Mouse (Mus musculus): Measurements from ENCODE around the gene Gtf3c5. TPM values are rescaled to one million over a fixed set of nuclear protein-coding genes. Genes with fewer than 3 reads are reported as not detected.

The Gtf3c5 gene
- polyA plus RNA-seq, 1 experiment from 2014 or later, result 42.3 TPM

DNA sequence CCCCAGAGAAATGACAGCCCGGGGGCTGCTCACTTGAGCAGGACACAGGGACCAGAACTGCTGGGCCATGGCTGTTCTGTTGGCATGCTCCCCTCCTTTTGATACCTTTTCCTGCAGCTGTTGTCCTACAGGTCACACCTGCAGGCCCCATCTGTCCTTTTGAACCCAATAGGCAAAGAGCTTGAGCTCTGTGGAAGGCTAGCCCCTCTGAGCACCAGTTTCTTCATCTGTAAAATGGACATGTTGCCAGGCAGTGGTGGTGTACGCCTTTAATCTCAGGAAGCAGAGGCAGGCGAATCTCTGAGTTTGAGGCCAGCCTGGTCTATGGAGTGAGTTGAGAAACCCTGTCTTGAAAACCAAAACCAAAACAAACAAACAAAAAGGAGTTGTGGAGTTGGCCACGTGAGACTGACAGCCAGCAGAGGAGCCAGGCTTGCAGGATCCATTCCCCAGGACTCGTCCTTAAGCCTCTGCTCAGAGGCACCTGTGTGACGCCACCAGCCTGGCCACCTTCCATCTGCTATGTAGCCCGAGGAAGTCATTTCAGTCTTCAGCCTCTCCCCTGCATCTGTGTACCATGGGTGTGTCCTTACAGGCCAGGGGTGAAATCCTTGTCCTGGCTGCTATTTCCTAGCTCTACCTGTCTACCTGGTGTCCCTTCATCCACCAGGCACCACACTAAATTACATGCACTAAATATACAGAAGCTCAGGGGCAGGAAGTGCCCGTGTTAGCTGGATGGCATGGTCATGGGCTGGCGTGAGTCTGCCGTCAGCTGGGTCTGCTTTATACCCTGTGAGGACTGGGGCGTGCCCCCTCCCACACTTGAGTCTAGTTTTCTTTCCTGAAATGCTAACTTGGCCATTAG, 46.6 kb downstream of the Gtf3c5 start:
- ATAC-seq (replicated peaks; ENCODE audit: low FRiP score) (no peak), DNase-seq (ENCODE audit: low spot score) (no peak)
- Histone ChIP-seq H3K27me3 (ENCODE audit: control insufficient read depth, insufficient read depth, low read length) (no peaks in the 10 kb centered on the region), H3K27ac (ENCODE audit: low read depth, low read length) (no peak overlapping the region), H3K9me3 (ENCODE audit: control insufficient read depth, low read length) (no peaks in the 10 kb centered on the region), H3K4me2 (ENCODE audit: low read depth, low read length, severe bottlenecking) (no peak overlapping the region), H3K36me3 (ENCODE audit: control insufficient read depth, insufficient read depth, low read length) (no peaks in the 10 kb centered on the region), H3K9ac (ENCODE audit: low read length) (no peak overlapping the region), H3K4me1 (replicated peaks; ENCODE audit: control insufficient read depth, insufficient read depth, low read length) (peaks cover 26% of the 10 kb centered on the region; the same call in 1 of the 2 replicates), H3K4me3 (ENCODE audit: low read depth, low read length) (no peak overlapping the region)
- 79% methylated on average over 11 of the region's 11 CpGs for WGBS

DNA sequence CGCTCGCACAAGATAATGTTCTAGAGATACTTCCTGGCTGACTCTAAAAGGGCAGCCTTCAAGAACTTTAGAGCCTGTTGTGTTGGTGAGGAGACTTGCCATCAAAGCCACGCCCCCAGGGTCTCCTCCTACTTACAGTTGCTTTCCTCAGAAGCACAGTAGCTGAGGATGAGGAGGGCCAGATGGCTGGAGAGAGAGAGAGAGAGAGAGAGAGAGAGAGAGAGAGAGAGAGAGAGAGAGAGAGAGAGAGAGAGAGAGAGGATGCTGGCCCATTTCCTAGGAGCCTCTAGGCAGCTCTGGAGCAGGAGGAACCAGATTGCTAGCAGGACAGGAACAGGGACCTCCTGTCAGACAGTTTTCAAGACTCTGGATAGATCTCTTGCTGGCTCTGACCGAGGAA, 47.4 kb downstream of the Gtf3c5 start:
- H3K4me2 ChIP-seq (ENCODE audit: low read depth, low read length, severe bottlenecking), result no peak overlapping the region
- H3K36me3 ChIP-seq (ENCODE audit: control insufficient read depth, insufficient read depth, low read length), result no peaks in the 10 kb centered on the region
- no peak for DNase-seq (ENCODE audit: low spot score)
- H3K4me3 ChIP-seq (ENCODE audit: low read depth, low read length), result no peak overlapping the region
- peaks cover 26% of the 10 kb centered on the region; the same call in 1 of the 2 replicates for H3K4me1 ChIP-seq (replicated peaks; ENCODE audit: control insufficient read depth, insufficient read depth, low read length)
- no peak for ATAC-seq (replicated peaks; ENCODE audit: low FRiP score)
- H3K27ac ChIP-seq (ENCODE audit: low read depth, low read length), result no peak overlapping the region
- no peaks in the 10 kb centered on the region for H3K27me3 ChIP-seq (ENCODE audit: control insufficient read depth, insufficient read depth, low read length)
- H3K9ac ChIP-seq (ENCODE audit: low read length), result no peak overlapping the region
- WGBS, result 76% methylated on average over 4 of the region's 4 CpGs
- H3K9me3 ChIP-seq (ENCODE audit: control insufficient read depth, low read length), result no peaks in the 10 kb centered on the region

DNA sequence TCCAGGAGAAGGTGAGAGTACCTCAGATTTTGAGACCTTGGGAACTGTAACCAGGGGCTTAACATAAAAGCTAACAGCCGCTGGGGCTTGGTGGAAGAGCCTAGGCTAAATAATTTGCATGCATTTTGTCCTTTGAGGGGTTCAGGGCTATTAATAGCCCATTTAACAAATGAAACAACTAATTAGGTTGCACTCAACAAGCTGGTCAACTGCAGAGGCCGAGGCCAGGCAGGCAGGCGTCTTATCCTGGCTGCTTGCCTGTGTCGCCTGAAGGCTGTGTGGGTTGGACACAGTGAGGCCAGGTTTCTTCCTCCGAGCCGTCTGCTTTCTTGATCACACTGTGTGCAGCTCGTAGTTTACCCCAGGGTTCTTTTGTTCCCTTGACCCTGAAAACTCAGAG, 47.9 kb downstream of the Gtf3c5 start:
- H3K27ac ChIP-seq (ENCODE audit: low read depth, low read length), result no peak overlapping the region
- H3K4me1 ChIP-seq (replicated peaks; ENCODE audit: control insufficient read depth, insufficient read depth, low read length), result peaks cover 26% of the 10 kb centered on the region; the same call in 1 of the 2 replicates
- H3K36me3 ChIP-seq (ENCODE audit: control insufficient read depth, insufficient read depth, low read length), result no peaks in the 10 kb centered on the region
- no peak overlapping the region for H3K4me3 ChIP-seq (ENCODE audit: low read depth, low read length)
- H3K9me3 ChIP-seq (ENCODE audit: control insufficient read depth, low read length), result no peaks in the 10 kb centered on the region
- H3K9ac ChIP-seq (ENCODE audit: low read length), result peak overlapping the region; percentile 18
- DNase-seq (ENCODE audit: low spot score), result no peak
- H3K4me2 ChIP-seq (ENCODE audit: low read depth, low read length, severe bottlenecking), result no peak overlapping the region
- H3K27me3 ChIP-seq (ENCODE audit: control insufficient read depth, insufficient read depth, low read length), result no peaks in the 10 kb centered on the region
- ATAC-seq (replicated peaks; ENCODE audit: low FRiP score), result no peak
- 32% methylated on average over 7 of the region's 7 CpGs for WGBS

DNA sequence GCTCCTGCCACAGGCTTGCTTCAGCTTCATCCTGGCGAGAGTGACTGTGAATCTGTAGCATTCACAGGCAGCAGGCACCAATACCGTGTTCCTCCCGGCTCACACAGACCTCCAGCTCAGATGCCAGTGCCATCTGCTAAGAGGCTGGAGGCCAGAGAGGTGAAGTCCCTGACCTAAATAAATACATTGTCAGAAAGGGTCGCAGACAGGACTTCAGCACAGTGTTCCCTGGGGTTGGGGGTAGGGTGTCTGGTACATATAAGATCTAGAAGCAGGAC, 48.3 kb downstream of the Gtf3c5 start:
- Histone ChIP-seq H3K4me1 (replicated peaks; ENCODE audit: control insufficient read depth, insufficient read depth, low read length) (peaks cover 29% of the 10 kb centered on the region; the same call in 1 of the 2 replicates), H3K27ac (ENCODE audit: low read depth, low read length) (no peak overlapping the region), H3K4me3 (ENCODE audit: low read depth, low read length) (no peak overlapping the region), H3K36me3 (ENCODE audit: control insufficient read depth, insufficient read depth, low read length) (no peaks in the 10 kb centered on the region), H3K9me3 (ENCODE audit: control insufficient read depth, low read length) (no peaks in the 10 kb centered on the region), H3K4me2 (ENCODE audit: low read depth, low read length, severe bottlenecking) (no peak overlapping the region), H3K27me3 (ENCODE audit: control insufficient read depth, insufficient read depth, low read length) (no peaks in the 10 kb centered on the region), H3K9ac (ENCODE audit: low read length) (no peak overlapping the region)
- ATAC-seq (replicated peaks; ENCODE audit: low FRiP score) (no peak), DNase-seq (ENCODE audit: low spot score) (no peak)
- 46% methylated on average over 4 of the region's 4 CpGs for WGBS

DNA sequence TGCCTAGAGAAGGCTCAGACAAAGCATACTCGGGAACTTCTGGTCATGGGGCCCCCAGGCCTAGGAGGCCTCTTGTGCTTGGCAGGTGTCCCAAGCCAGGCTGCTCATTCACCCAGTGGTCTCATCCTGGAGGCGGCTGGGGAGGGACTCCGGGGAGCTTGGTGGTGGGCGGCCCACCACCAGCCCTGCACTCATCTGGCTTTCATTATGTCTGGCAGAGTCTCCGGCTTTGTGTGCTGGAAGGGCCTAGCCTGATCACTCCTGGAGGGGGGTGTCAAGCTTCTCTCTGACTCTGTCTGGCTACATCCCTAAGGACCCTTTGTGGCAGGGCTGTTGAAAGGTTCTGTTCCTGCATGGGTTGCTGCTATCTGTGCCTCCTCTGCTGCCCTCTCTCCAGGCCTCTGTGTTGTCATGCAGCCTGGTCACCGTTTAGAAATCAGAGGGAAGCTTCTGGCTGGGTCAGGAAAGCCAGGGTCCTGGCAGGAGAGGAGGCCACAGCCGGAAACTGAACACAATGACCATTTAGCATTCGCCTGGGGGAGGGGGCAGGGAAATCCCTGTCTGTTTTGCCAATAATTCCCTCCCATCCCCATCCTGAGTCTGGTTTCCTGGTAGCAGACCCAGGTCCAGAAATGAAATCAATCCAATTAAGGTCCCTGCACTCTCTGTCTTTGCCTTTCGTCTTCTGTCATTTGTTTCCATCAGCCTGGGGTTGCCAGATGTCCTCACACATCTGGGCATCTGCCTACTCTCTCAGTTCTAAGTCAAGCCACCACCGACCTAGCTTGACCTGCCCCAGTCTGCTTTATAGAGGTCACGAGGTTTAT, 48.9 kb downstream of the Gtf3c5 start:
- H3K4me3 ChIP-seq (ENCODE audit: low read depth, low read length), result no peak overlapping the region
- ATAC-seq (replicated peaks; ENCODE audit: low FRiP score) (no peak), DNase-seq (ENCODE audit: low spot score) (no peak)
- H3K4me1 ChIP-seq (replicated peaks; ENCODE audit: control insufficient read depth, insufficient read depth, low read length), result peaks cover 29% of the 10 kb centered on the region; the same call in 1 of the 2 replicates
- peak overlapping the region; percentile 23; the same call in 1 of the 2 replicates for H3K9ac ChIP-seq (ENCODE audit: low read length)
- H3K9me3 ChIP-seq (ENCODE audit: control insufficient read depth, low read length), result no peaks in the 10 kb centered on the region
- WGBS, result 37% methylated on average over 11 of the region's 11 CpGs
- H3K27me3 ChIP-seq (ENCODE audit: control insufficient read depth, insufficient read depth, low read length), result no peaks in the 10 kb centered on the region
- peak overlapping the region; percentile 33; the same call in 1 of the 2 replicates for H3K4me2 ChIP-seq (ENCODE audit: low read depth, low read length, severe bottlenecking)
- H3K36me3 ChIP-seq (ENCODE audit: control insufficient read depth, insufficient read depth, low read length), result no peaks in the 10 kb centered on the region
- no peak overlapping the region for H3K27ac ChIP-seq (ENCODE audit: low read depth, low read length)

DNA sequence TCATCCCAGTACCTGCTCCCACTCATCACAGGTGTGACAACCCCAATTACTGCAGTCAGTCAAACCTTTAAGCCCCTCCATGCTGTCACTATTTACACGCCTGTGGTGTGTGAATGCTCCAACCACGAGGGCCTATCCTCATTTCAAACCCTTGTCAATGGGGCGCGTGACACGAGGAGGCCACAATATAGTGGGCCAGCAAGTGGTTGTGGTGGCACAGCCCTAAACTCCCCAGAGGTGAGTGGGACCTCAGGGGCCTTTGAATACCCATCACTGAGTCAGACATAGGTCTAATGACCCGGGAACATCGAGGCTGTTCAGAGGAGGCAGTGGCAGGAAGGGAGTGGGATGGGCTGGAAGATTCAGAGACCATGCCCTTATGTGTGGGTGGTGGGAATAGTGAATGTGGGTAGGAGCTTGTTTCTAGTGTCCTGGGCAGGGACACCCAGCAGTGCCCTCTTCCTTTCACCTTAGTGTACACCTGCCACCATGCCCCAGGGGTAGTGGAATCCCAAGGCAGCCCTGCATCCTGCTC, 49.6 kb downstream of the Gtf3c5 start:
- H3K9ac ChIP-seq (ENCODE audit: low read length), result peak overlapping the region; percentile 52
- H3K4me1 ChIP-seq (replicated peaks; ENCODE audit: control insufficient read depth, insufficient read depth, low read length), result peaks cover 29% of the 10 kb centered on the region; the same call in 1 of the 2 replicates
- no peak for DNase-seq (ENCODE audit: low spot score)
- H3K4me3 ChIP-seq (ENCODE audit: low read depth, low read length), result peak overlapping the region; percentile 42
- H3K27ac ChIP-seq (ENCODE audit: low read depth, low read length), result no peak overlapping the region
- no peak; the same call in 1 of the 2 replicates for ATAC-seq (replicated peaks; ENCODE audit: low FRiP score)
- WGBS, result 62% methylated on average over 7 of the region's 7 CpGs
- peak overlapping the region; percentile 60 for H3K4me2 ChIP-seq (ENCODE audit: low read depth, low read length, severe bottlenecking)
- H3K27me3 ChIP-seq (ENCODE audit: control insufficient read depth, insufficient read depth, low read length), result no peaks in the 10 kb centered on the region
- no peaks in the 10 kb centered on the region for H3K9me3 ChIP-seq (ENCODE audit: control insufficient read depth, low read length)
- no peaks in the 10 kb centered on the region for H3K36me3 ChIP-seq (ENCODE audit: control insufficient read depth, insufficient read depth, low read length)

DNA sequence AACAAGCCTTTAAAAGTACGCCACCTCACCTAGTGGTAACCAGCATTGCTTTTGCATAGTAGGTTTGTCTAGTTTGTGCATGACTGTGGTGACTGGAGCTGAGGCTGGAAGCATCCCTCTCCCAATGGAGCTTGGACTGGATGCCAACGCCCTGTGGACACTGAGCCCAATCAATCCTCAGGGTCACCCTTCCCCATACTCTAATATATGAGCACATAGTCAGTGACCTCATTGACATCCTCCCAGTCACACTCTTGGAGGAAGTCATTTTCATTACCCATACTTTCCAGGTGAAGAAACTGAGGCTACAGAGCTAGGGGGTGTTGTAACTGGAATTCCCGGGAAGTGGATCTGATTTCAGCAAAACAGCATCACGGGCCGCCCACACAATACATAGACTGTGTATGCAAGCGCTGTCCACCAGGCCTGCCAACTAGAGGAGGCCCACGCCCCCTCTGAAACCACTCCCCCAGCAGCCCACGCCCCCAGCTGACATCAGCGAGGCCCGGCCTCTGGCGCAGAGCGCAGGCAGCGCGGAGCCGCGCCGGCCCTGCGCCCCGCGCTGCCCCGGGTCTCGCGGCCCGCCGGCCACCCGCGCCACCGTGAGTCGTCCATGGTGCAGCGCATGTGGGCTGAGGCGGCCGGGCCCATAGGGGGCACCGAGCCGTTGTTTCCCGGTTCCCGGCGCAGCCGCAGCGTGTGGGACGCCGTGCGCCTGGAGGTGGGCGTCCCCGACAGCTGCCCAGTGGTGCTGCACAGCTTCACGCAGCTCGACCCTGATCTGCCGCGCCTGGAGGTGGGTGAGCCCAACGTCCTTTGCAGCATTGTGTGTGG, 50.4 kb downstream of the Gtf3c5 start:
- WGBS, result 3% methylated on average over 49 of the region's 49 CpGs
- no peaks in the 10 kb centered on the region for H3K36me3 ChIP-seq (ENCODE audit: control insufficient read depth, insufficient read depth, low read length)
- peak overlapping the region; percentile 52 for H3K9ac ChIP-seq (ENCODE audit: low read length)
- H3K4me3 ChIP-seq (ENCODE audit: low read depth, low read length), result peak overlapping the region; percentile 42
- H3K27me3 ChIP-seq (ENCODE audit: control insufficient read depth, insufficient read depth, low read length), result no peaks in the 10 kb centered on the region
- ATAC-seq (replicated peaks; ENCODE audit: low FRiP score) (peak; percentile 91), DNase-seq (ENCODE audit: low spot score) (peak; percentile 90)
- H3K9me3 ChIP-seq (ENCODE audit: control insufficient read depth, low read length), result no peaks in the 10 kb centered on the region
- no peak overlapping the region for H3K27ac ChIP-seq (ENCODE audit: low read depth, low read length)
- peaks cover 29% of the 10 kb centered on the region; the same call in 1 of the 2 replicates for H3K4me1 ChIP-seq (replicated peaks; ENCODE audit: control insufficient read depth, insufficient read depth, low read length)
- peak overlapping the region; percentile 60 for H3K4me2 ChIP-seq (ENCODE audit: low read depth, low read length, severe bottlenecking)

DNA sequence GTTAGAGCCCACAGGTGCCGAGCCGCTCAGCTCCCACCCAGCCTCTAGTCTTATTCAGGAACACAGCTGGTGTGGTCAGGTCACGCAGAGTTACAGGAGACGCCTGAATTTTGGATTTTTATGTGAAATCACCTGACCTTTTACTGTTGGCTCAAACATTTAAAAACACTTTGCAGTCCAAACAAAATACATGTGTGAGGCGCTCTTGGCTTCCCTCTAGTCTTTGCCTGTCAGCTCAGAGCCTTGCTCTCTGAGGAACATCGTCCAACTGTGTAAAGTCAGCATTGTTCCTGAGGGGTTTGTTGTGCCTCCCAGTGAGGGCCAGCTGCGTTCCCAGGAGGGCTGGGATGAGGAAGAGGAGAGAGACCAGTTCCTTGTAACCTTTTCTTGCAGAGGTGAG, 53.2 kb downstream of the Gtf3c5 start:
- peaks cover 26% of the 10 kb centered on the region; the same call in 1 of the 2 replicates for H3K4me1 ChIP-seq (replicated peaks; ENCODE audit: control insufficient read depth, insufficient read depth, low read length)
- H3K36me3 ChIP-seq (ENCODE audit: control insufficient read depth, insufficient read depth, low read length), result no peaks in the 10 kb centered on the region
- no peaks in the 10 kb centered on the region for H3K9me3 ChIP-seq (ENCODE audit: control insufficient read depth, low read length)
- H3K27me3 ChIP-seq (ENCODE audit: control insufficient read depth, insufficient read depth, low read length), result no peaks in the 10 kb centered on the region
- ATAC-seq (replicated peaks; ENCODE audit: low FRiP score) (no peak), DNase-seq (ENCODE audit: low spot score) (no peak)
- 65% methylated on average over 7 of the region's 7 CpGs for WGBS
- no peak overlapping the region for H3K4me3 ChIP-seq (ENCODE audit: low read depth, low read length)
- no peak overlapping the region for H3K27ac ChIP-seq (ENCODE audit: low read depth, low read length)
- no peak overlapping the region for H3K9ac ChIP-seq (ENCODE audit: low read length)
- H3K4me2 ChIP-seq (ENCODE audit: low read depth, low read length, severe bottlenecking), result no peak overlapping the region
